Mouse (Mus musculus) kidney, postnatal 0 days (tissue): ENCODE measurements around the gene Adam10. TPM values are rescaled to one million over a fixed set of nuclear protein-coding genes. Genes with fewer than 3 reads are reported as not detected.

Experiments used
- ATAC-seq: fragments of 200-750 bp; cut with Nextera tagmentation; replicated peaks from 2 replicates; pipeline ENCODE4 v1.8.0; 2017; ENCODE audit warnings: low read depth, moderate number of reproducible peaks, moderate TSS enrichment, moderate library complexity; ENCODE audit not compliant: low FRiP score
- DNase-seq: peaks from one replicate; pipeline ENCODE4 v3.0.0-alpha.2; 2016; ENCODE audit warnings: low spot score
- H3K27ac ChIP-seq: fragments of 300-500 bp; sonication (generic); 2 replicates; pipeline ENCODE4 v1.5.1; 2014; ENCODE audit warnings: mild to moderate bottlenecking
- H3K27me3 ChIP-seq: fragments of 300-500 bp; sonication (generic); 2 replicates; pipeline ENCODE4 v1.6.1; 2014; ENCODE audit warnings: low read length, mixed read lengths; ENCODE audit not compliant: insufficient read depth
- H3K36me3 ChIP-seq: fragments of 300-500 bp; sonication (generic); 2 replicates; pipeline ENCODE4 v1.6.1; 2014; ENCODE audit warnings: low read length, mixed read lengths; ENCODE audit not compliant: insufficient read depth
- H3K4me1 ChIP-seq: fragments of 300-500 bp; sonication (generic); replicated peaks from 2 replicates; pipeline ENCODE4 v1.6.1; 2014; ENCODE audit warnings: antibody characterized with exemption, low read length, mixed read lengths; ENCODE audit not compliant: insufficient read depth
- H3K4me2 ChIP-seq: fragments of 300-500 bp; sonication (generic); 2 replicates; pipeline ENCODE4 v1.6.1; 2014; ENCODE audit warnings: mild to moderate bottlenecking, low read length, moderate library complexity, mixed read lengths
- H3K4me3 ChIP-seq: fragments of 300-500 bp; sonication (generic); replicated peaks from 2 replicates; pipeline ENCODE4 v1.5.1; 2014; ENCODE audit warnings: low read depth, low read length
- H3K9ac ChIP-seq: fragments of 300-500 bp; sonication (generic); 2 replicates; pipeline ENCODE4 v1.6.1; 2014; ENCODE audit warnings: low read depth, low read length
- H3K9me3 ChIP-seq: fragments of 300-500 bp; sonication (generic); replicated peaks from 2 replicates; pipeline ENCODE4 v1.6.1; 2016; ENCODE audit warnings: low read length, inconsistent platforms, mixed read lengths
- CTCF ChIP-seq: IDR thresholded peaks from 2 replicates; pipeline ENCODE4 v1.5.1; 2016; ENCODE audit warnings: antibody characterized with exemption, low read depth, mild to moderate bottlenecking, moderate library complexity
- WGBS: fragments of 180-500 bp; shearing (Covaris S2); extraction: QIAGEN DNeasy Blood & Tissue Kit; methylation state at CpG from one replicate; pipeline ENCODE4 v1.1.7; 2014; 5-methylcytosine and 5-hydroxymethylcytosine counted together
- polyA plus RNA-seq: library from polyadenylated mRNA; unstranded; fragments of >200 nt; fragmentation: Nextera tagmentation; extraction: Ambion mirVana; gene quantifications from 2 replicates; pipeline ENCODE4 v1.2.1, GENCODE M21; 2015

The Adam10 gene
- polyA plus RNA-seq, 1 experiment from 2014 or later: 70.5 TPM

DNA sequence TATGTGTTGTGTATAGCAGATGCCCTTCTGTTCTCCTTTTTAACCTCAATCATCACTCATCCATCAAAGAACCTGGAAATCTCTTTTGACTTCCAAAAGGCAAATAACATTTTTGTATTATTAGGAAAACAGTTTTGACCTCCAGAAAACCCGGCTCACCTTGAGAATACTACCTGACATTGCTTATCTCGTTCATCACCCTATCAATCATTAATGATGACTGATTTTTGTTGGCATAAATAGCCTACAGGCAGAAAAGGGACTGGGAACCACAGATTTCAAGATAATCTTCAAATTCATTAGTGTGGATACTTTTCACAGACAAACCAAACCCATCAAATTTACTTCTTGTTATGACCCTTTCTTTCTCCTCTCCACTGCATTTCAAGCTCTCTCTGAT is 24.9 kb upstream of the Adam10 start:
- H3K27me3 ChIP-seq: no peaks in the 10 kb centered on the region
- no peak overlapping the region for H3K4me3 ChIP-seq
- H3K4me1 ChIP-seq: 0 out of 2 replicates have a peak, but pooled peaks cover 10% of the 10 kb centered on the region
- ATAC-seq: no peak
- H3K36me3 ChIP-seq: no peaks in the 10 kb centered on the region
- peak overlapping the region; percentile 94; the same call in 1 of the 2 replicates for H3K4me2 ChIP-seq
- TF ChIP-seq CTCF: no peak
- no peaks in the 10 kb centered on the region for H3K9me3 ChIP-seq
- 0 out of 2 replicates have a peak overlapping the region, but pooled peaks have one; percentile 6 for H3K27ac ChIP-seq
- 67% methylated on average over 2 of the region's 2 CpGs for WGBS
- DNase-seq: no peak
- no peak overlapping the region for H3K9ac ChIP-seq

DNA sequence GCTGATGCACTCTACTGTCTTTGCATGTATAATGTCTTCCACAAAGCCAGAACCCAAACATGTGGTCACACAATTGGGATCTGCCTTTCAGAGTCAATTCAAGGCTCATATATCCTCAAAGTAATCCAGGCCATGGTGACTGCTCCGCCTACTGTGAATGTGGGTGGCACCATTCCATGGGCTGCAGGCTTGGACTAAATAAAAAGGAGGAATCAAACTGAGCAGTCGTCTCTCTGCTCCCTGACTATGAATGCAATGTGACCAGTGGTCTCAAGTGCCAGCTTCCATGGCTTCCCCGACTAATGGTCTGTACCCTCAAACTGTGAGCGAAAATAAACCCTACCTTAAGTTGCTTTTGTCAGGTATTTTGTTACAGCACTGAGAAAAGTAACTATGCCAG is 24.3 kb upstream of the Adam10 start:
- DNase-seq (no peak), ATAC-seq (no peak)
- TF ChIP-seq CTCF: no peak
- WGBS: 74% methylated on average over 4 of the region's 4 CpGs
- no peaks in the 10 kb centered on the region for H3K36me3 ChIP-seq
- H3K9ac ChIP-seq: no peak overlapping the region
- no peaks in the 10 kb centered on the region for H3K27me3 ChIP-seq
- H3K9me3 ChIP-seq: no peaks in the 10 kb centered on the region
- H3K4me3 ChIP-seq: no peak overlapping the region
- no peak overlapping the region for H3K27ac ChIP-seq
- H3K4me2 ChIP-seq: peak overlapping the region; percentile 94; the same call in 1 of the 2 replicates
- 0 out of 2 replicates have a peak, but pooled peaks cover 10% of the 10 kb centered on the region for H3K4me1 ChIP-seq

DNA sequence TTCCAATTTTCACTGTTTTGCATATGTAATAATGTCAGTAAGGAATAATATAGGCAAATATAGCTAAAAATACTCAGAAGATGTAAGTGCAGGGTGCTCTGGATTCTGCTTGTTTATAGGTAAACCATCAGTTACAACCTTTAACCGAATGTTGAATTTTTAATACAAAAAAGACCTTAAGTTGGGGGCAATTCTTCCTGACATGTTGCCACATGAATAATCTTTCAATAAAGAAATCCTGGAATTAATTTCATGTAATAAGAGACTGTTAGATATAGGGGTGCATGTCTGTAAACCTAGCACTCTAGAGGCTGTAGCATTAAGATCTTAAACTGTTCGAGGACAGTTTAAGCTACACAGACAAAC is 23.1 kb upstream of the Adam10 start:
- no peak for DNase-seq
- peak overlapping the region; percentile 87 for H3K4me3 ChIP-seq
- peak overlapping the region; percentile 89; the same call in 1 of the 2 replicates for H3K9ac ChIP-seq

DNA sequence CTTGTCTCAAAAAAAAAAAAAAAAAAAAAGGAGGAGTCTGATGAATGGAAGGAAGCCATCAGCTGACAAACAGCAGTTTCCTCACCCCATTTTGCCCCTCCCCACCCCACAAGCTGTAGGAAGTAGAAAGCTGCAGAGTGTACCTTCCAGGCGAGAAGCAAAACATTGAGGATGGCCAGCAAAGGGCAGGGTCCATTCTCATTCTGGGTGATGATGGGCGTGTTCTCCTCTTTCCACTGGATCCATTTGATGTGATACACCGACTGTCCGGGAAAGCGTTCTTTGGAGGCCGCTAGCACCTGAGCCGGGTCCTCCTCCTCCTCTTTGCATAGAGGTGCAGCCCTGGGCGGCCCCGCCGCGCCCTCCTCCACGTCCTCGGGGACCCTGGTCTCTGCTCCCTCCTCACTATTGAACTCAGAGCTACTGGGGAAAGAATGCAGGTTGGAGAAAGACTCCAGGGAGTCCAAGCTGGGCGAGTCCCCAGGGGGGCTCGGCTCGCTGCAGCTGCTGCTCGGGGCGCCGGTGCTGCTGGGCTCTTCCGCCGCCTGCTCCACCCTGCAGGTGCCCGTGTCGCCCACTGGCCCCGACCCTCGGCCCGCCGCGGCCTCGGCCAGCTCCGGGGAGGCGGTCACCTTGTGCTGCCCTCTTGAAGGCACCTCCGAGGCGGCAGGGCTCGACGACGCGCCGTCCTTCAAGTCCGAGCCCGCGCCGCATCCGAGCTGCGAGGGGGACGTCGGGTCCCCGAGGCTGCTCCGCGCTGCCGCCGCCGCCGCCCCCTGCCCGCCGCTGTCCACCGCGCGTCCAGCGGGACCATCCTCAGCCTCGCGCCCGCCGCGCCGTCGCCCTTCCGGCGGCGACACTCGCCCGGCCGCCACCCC is 22.4 kb upstream of the Adam10 start, which contains the start of gene Gm10642:
Gene Gm10642 (plus strand): TSS at position 122 of the 878 bp plus-strand sequence.
- H3K4me2 ChIP-seq: peak within 1 kb of the TSS; percentile 94
- no peak for TF ChIP-seq CTCF
- peak within 1 kb of the TSS; percentile 96 for H3K27ac ChIP-seq
- H3K4me3 ChIP-seq: peak within 1 kb of the TSS; percentile 87
- 0 out of 2 replicates have a peak, but pooled peaks cover 10% of the 10 kb centered on the region for H3K4me1 ChIP-seq
- peak within 1 kb of the TSS; percentile 89 for H3K9ac ChIP-seq
- peak; percentile 61 for DNase-seq
- peak; percentile 61 for ATAC-seq
- H3K36me3 ChIP-seq: no peaks in the 10 kb centered on the region
- H3K9me3 ChIP-seq: no peaks in the 10 kb centered on the region
- whole genome bisulfite sequencing: under 1% methylated on average over 67 of the region's 72 CpGs
- H3K27me3 ChIP-seq: no peaks in the 10 kb centered on the region

More for the DNA sequence above, 23.1 kb upstream of the Adam10 start:
- H3K9me3 ChIP-seq: no peaks in the 10 kb centered on the region
- peak overlapping the region; percentile 94 for H3K4me2 ChIP-seq
- 28% methylated on average over 2 of the region's 2 CpGs for WGBS
- TF ChIP-seq CTCF: no peak
- ATAC-seq: no peak
- H3K4me1 ChIP-seq: 0 out of 2 replicates have a peak, but pooled peaks cover 10% of the 10 kb centered on the region
- no peak overlapping the region for H3K27ac ChIP-seq
- no peaks in the 10 kb centered on the region for H3K36me3 ChIP-seq
- no peaks in the 10 kb centered on the region for H3K27me3 ChIP-seq

DNA sequence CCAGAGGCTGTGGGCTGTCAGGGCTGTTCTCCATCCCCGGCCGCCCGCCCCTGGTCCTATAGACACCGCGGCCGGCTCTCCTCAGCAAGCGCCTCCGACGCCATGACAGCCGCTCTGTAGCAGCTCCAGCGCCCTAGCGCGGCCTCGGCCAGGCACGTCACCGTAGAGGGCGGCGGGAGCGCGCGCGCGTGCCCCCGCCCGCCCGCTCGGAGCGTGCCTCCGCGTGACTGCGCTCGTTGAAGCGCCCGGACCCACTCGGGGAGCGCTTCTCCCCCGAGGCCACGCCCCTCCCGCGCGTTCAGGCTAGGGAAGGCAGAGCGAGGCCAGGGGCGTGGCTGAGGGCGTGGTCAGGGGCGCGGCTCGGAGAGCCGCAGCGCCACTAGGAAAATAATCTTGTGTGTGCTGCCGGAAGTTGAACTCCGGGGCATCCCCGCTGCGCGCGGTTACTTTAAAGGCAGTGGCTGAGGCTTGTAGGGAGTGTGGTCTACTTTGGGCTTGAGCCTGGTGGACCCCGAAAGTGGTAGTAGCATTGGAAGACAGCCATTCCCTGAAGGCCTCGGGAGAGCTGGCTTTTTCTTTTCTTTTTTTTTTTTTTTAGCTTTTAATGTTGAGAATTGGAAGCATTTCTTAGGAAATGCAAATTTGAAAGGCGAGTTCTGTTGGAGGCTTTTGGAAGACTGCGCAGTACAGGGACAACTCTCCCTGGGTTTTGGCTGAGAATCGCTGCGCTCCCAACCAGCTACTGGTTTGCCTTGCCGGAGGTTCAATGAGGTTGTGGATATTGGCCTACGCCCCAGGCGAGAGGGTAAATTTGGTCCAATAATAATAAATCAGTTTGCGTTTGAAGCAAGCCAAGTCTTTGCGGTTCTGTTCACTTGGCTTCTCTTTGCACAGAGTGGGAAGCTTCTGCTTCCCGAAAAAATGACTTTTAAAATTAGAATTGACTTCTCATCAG is 21.5 kb upstream of the Adam10 start, which contains the start of gene Mindy2:
Gene Mindy2 (minus strand): TSS at position 162 of the 955 bp plus-strand sequence.
- Histone ChIP-seq H3K27me3 (no peaks in the 10 kb centered on the region), H3K36me3 (no peaks in the 10 kb centered on the region), H3K4me2 (peak within 1 kb of the TSS; percentile 94), H3K4me3 (peak within 1 kb of the TSS; percentile 87), H3K9ac (peak within 1 kb of the TSS; percentile 89), H3K4me1 (0 out of 2 replicates have a peak, but pooled peaks cover 10% of the 10 kb centered on the region), H3K27ac (peak within 1 kb of the TSS; percentile 96), H3K9me3 (no peaks in the 10 kb centered on the region)
- no peak for TF ChIP-seq CTCF
- DNase-seq (peak; percentile 98), ATAC-seq (peak; percentile 96)
- under 1% methylated on average over 63 of the region's 67 CpGs for WGBS
